Mouse (Mus musculus) cerebellum, postnatal 10 days (tissue): ENCODE data around the gene Klk1b1.
"Not testable (repeated sequence)": the region's sequence is repeated elsewhere in the genome, so short reads cannot be mapped to it uniquely, and the experiment has no call there.

Experiments
- DNase-seq, 2 experiments: peaks; one replicate each; pipeline ENCODE4 v3.0.0; 2021; ENCODE audit warnings: mixed read lengths in 2 of 2

The Klk1b1 gene

GRCm38 (mm10) chr7:43966451-43966850, at the start of gene Klk1b1:
Gene Klk1b1 (plus strand): TSS chr7:43966751.
- DNase-seq: no peak

DNA sequence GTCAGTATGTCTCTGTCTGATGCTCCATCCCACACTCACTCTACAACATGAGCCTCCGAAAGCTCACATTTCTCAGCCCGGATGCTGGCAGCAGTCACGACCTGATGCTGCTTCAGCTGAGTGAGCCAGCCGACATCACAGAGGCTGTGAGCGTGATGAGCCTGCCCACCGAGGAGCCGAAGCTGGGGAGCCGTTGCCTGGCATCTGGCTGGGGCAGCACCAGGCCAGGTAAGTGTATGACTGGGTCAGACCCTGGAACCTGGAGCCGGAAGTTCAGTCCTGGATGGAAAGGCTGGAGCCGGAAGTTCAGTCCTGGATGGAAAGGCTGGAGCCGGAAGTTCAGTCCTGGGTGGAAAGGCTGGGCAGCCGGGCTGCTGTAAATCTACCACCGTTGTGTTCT, 48.1 kb upstream of the Klk1b1 start:
- DNase-seq: no peak

DNA sequence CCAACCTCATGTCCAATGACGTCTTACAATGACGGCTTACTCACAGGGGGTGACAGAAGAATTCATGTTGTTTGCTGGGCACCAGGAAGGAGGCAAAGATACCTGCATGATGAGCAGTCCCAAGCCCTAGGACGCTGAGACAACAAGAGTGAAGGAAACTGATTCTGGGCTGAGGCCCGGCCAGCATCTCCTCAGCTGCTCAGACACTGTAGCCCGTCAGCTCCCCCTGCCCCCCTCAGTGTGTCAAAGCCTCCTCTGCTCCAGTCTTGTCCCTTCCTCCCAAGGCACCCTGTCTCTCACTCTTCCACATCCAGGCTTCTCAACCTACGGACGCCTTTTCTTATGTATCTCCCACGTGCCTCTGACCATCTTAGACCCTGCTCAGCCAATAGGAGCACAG, 47.7 kb upstream of the Klk1b1 start:
- DNase-seq: no peak

- DNase-seq: peak; percentile 81 to 83
These were observed 46.7 kb upstream of the Klk1b1 start for GRCm38 (mm10) chr7:43919559-43920451.

DNA sequence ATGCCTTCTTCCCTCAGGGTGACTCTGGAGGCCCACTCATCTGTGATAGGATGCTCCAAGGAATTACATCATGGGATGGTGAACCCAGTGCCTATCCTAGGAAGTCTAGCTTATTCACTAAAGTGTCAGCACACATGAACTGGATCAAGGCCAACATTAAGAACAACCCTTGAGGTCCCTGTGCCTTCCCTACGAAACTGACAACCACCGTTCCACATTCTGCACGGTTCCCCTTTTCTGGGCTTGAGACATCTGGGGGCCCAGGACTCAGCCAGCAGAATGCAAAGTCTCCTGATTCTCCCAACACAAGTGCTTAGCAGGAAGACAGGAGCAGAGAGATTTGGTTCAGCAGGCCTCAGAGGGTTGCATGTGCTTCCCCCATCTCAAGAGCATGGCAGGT, 46.0 kb upstream of the Klk1b1 start:
- DNase-seq: no peak

- DNase-seq: no peak
These were observed 45.5 kb upstream of the Klk1b1 start for GRCm38 (mm10) chr7:43921087-43921486.

DNA sequence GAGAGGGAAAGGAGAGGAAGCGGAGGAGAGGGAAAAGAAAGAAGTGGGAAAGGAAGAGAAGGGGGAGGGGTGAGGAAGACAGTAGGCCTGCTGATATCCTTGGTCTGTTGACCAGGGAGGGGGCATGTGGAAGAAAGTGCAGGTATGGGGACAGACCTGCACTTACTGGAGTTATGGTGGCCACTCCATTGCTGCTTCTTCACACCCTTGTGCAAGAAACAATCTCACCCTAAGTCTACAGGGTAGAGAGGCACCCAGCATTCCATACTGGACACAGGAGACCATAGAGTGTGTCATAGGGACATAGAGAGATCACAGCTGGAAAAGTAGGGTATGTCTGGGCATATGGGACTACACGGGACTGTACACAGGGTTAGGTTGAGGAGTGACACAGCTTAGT, 44.6 kb upstream of the Klk1b1 start:
- no peak for DNase-seq

DNA sequence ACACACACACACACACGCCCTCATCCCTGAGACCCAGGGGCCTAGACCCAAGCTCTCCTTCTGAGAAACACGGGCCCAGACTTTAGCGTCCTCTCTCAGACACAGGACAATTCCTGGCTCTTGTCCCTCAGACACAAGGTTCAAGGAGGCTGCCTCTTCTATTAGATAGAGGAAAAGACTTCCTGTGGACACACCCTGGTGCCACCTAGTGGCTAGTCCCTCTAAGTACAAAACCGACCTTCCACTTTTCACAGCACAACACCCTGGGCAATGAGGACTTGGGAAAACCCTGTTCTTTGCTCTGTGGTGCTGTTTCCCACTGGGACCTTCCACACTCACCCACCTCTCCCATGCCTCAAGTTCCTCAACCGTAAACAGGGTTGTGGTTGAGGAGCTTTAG, 40.6 kb upstream of the Klk1b1 start:
- DNase-seq: peak; percentile 14 to 18

DNA sequence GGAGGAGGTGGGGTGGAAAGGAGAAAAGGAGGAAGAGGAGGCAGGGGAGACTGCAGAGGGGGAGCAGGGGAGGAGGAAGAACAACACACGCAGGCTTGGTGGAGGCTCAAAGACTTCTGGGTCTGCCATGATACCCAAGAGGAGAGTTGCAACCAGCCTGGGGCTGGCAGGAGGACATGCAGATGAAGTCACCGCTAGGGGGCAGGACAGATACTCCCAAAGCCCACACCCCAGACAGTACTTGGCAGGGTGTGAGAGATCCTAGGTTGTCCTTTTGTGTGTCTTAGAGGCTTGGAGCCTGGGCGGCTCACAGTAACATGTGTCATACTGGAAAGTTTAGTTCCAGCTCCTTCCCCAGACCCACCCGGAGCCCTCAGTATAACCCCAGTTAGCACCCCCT, 38.0 kb upstream of the Klk1b1 start:
- peak; percentile 48 to 54 for DNase-seq

- no peak for DNase-seq
These were observed 34.2 kb upstream of the Klk1b1 start for GRCm38 (mm10) chr7:43932337-43932736.

DNA sequence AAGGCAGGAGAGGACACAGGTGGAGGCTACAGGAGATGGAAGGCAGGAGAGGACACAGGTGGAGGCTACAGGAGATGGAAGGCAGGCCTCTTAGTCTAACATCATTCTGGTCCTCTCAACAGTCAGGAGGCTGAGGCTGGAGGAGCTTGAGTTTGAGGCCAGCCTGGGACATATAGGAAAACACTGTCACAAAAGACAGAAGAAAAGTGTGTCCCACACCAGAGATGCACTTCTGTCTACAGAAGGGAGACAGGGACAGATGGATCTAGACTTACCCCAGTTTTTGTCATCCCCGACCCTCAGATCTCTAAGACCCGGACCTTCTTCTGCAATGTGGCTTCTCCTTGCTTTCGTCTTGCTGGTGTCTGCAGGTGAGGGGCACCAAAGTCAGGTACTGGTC, 33.1 kb upstream of the Klk1b1 start, which contains the start of gene Klk15:
Gene Klk15 (plus strand): TSS at position 301 of the 400 bp plus-strand sequence.
- DNase-seq: no peak

GRCm38 (mm10) chr7:43934747-43935146, 31.8 kb upstream of the Klk1b1 start:
- DNase-seq: no peak

DNA sequence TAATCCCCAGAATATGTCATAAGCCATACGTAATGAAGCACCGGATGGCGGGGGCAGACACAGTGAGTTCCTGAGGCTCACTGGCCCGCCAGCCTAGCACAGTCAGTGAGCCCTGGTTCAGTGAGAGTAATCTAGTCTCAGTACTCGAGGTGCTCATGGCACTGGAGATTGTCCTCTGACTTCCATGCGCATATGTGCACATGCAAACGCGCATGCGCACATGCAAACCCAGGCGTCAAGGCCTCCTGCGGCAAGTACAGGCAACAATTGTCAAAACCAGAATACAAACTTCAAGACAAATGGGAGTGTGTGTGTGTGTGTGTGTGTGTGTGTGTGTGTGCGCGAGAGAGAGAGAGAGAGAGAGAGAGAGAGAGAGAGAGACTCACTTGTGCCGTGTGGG, 30.0 kb upstream of the Klk1b1 start:
- no peak for DNase-seq

GRCm38 (mm10) chr7:43942293-43942692, 24.3 kb upstream of the Klk1b1 start:
- not testable (repeated sequence) for DNase-seq

DNA sequence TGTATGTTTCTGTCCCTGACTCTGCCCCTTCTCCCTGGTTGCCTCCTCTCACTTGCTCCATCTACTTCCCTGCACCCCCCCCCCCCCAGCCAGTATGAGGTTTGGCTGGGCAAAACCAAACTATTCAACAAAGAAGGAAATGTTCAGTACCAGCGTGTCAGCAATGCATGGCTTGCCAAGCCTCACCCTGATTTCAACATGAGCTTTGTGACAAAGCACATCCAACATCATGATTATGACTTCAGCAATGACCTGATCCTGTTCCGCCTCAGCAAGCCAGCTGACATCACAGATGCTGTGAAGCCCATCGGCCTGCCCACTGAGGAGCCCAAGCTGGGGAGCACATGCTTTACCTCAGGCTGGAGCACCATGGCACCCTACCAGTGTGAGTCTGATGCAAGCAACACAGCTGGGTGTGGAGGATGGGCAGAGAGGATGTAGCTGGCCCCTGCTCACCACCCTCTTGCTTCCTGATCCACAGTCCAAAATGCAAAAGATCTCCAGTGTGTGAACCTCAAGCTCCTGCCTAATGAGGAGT, 21.8 kb upstream of the Klk1b1 start:
- DNase-seq: no peak

DNA sequence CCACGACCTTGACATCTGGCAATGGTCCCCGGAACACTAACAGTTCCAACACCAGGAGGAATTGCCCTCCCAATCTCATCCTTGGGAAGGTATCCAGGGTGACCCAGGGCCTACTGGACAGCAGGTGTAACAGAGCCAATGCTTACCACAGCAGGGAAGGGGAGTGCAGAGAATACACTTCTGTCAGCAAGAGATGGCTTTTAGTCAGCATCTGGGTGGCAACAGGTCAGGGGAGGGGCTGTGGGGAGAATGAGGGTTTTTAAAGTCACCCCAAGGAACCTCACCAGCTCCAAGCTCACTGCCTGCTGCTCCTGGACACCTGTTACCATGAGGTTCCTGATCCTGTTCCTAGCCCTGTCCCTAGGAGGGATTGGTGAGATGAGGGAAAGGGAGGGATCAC, 16.2 kb upstream of the Klk1b1 start, which contains the start of gene Klk1b8:
Gene Klk1b8 (plus strand): TSS at position 301 of the 400 bp plus-strand sequence.
- DNase-seq: no peak

- DNase-seq: peak in 1 of 2 experiments; percentile 8
These were observed 13.8 kb upstream of the Klk1b1 start for GRCm38 (mm10) chr7:43952703-43953102.

DNA sequence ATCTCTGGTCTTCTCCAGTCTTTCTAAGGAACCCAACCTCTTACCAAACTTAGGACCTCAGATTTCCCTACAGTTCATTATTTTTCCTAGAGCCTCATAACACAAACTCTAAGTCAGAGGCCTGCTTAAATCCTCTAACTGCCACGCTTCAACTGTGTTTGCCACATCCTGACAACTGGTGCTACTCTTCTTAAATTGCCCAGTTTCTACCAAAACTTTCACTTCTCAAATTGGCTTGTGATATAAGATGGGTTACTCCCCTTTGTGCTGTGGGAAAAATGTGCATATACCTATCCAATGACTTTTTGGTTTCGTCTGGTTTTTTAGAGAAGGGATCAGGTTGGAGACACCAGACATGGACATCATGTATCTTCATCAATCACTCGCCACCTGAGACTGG, 507 bp downstream of the Klk1b1 start:
- no peak for DNase-seq

GRCm38 (mm10) chr7:43967612-43968011, 1.1 kb downstream of the Klk1b1 start:
- DNase-seq: no peak

- DNase-seq: not testable (repeated sequence)
These were observed 9.2 kb downstream of the Klk1b1 start, which contains the start of gene Klk1b9 for GRCm38 (mm10) chr7:43975761-43976160. Gene Klk1b9 (plus strand): TSS chr7:43976061.

DNA sequence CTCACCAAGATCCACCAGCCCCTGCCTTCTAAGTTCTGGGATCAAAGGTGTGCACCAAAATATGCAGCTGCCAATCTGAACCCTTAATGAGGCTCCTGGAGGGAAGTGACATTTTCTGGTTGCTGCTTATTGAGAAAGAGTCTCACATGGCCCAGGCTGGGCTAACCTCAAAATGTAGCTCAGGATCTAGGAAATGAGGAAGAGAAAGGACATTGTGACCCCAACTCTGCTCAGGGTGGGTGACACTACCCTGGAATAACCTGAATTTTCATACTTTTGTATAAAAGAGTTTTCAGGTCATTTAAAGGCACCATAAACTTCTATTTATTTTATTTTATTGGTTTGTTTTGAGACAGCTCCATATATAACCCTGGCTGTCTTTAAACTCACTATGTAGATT, 19.1 kb downstream of the Klk1b1 start:
- DNase-seq: no peak

GRCm38 (mm10) chr7:43994821-43995220, 28.3 kb downstream of the Klk1b1 start:
- not testable (repeated sequence) for DNase-seq

DNA sequence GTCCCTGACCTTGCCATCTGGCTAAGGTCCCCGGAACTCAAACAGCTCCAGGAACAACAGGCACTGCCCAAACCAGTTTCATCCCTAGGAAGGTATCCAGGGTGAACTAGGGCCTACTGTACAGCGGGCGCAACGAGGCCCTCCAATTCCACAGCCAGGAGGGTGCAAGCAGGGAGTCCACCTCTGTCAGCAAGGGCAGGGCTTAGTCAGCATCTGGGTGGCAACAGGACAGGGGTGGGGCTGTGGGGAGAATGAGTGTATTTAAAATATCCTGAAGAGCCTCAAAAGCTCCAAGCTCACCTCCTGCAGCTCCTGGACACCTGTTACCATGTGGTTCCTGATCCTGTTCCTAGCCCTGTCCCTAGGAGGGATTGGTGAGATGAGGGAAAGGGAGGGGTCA, 29.0 kb downstream of the Klk1b1 start, which contains the start of gene Klk1b11:
Gene Klk1b11 (plus strand): TSS at position 301 of the 400 bp plus-strand sequence.
- DNase-seq: not testable (repeated sequence)

- no peak for DNase-seq
These were observed 38.3 kb downstream of the Klk1b1 start for GRCm38 (mm10) chr7:44004847-44005246.
